Mouse (Mus musculus) intestine, postnatal 0 days (tissue): ENCODE results near the gene Morn4. TPM values are rescaled to one million over a fixed set of nuclear protein-coding genes. Genes with fewer than 3 reads are reported as not detected.

ENCODE experiments used
- ATAC-seq: fragments of 200-750 bp; cut with Nextera tagmentation; 2 replicates; pipeline ENCODE4 v1.8.0; 2017; ENCODE audit warnings: mild to moderate bottlenecking, moderate TSS enrichment, moderate library complexity
- H3K27ac ChIP-seq: fragments of 300-500 bp; sonication (generic); 2 replicates; pipeline ENCODE4 v1.5.1; 2014; ENCODE audit warnings: mild to moderate bottlenecking, low read depth, low read length, moderate library complexity
- H3K27me3 ChIP-seq: fragments of 300-500 bp; sonication (generic); replicated peaks from 2 replicates; pipeline ENCODE4 v1.6.1; 2014; ENCODE audit warnings: low read length, mixed read lengths; ENCODE audit not compliant: control insufficient read depth, insufficient read depth
- H3K36me3 ChIP-seq: fragments of 300-500 bp; sonication (generic); 2 replicates; pipeline ENCODE4 v1.6.1; 2014; ENCODE audit warnings: mild to moderate bottlenecking, moderate library complexity; ENCODE audit not compliant: control insufficient read depth, insufficient read depth
- H3K4me1 ChIP-seq: fragments of 300-500 bp; sonication (generic); replicated peaks from 2 replicates; pipeline ENCODE4 v1.6.1; 2014; ENCODE audit warnings: antibody characterized with exemption, low read length, mixed read lengths; ENCODE audit not compliant: control insufficient read depth, insufficient read depth
- H3K4me2 ChIP-seq: fragments of 300-500 bp; sonication (generic); replicated peaks from 2 replicates; pipeline ENCODE4 v1.6.1; 2014; ENCODE audit warnings: low read depth, mild to moderate bottlenecking, moderate library complexity
- H3K4me3 ChIP-seq: fragments of 300-500 bp; sonication (generic); 2 replicates; pipeline ENCODE4 v1.5.1; 2014; ENCODE audit warnings: low read depth, low read length
- H3K9ac ChIP-seq: fragments of 300-500 bp; sonication (generic); 2 replicates; pipeline ENCODE4 v1.6.1; 2014; ENCODE audit warnings: mild to moderate bottlenecking, low read depth, low read length
- H3K9me3 ChIP-seq: fragments of 300-500 bp; sonication (generic); 2 replicates; pipeline ENCODE4 v1.6.1; 2016; ENCODE audit warnings: mixed run types; ENCODE audit not compliant: control insufficient read depth
- CTCF ChIP-seq: sonication (generic); IDR thresholded peaks from 2 replicates; pipeline ENCODE4 v1.5.1; 2016; ENCODE audit warnings: low read depth, mild to moderate bottlenecking, control low read depth, antibody characterized with exemption, moderate library complexity
- WGBS: fragments of 180-500 bp; shearing (Covaris S2); extraction: QIAGEN DNeasy Blood & Tissue Kit; methylation state at CpG from one replicate; pipeline ENCODE4 v1.1.7; 2014; 5-methylcytosine and 5-hydroxymethylcytosine counted together
- polyA plus RNA-seq: library from polyadenylated mRNA; unstranded; fragments of >200 nt; fragmentation: Nextera tagmentation; extraction: Ambion mirVana; gene quantifications from 2 replicates; pipeline ENCODE4 v1.2.1, GENCODE M21; 2015

Morn4 gene
- polyA plus RNA-seq, 1 experiment from 2014 or later: 15.9 TPM

DNA sequence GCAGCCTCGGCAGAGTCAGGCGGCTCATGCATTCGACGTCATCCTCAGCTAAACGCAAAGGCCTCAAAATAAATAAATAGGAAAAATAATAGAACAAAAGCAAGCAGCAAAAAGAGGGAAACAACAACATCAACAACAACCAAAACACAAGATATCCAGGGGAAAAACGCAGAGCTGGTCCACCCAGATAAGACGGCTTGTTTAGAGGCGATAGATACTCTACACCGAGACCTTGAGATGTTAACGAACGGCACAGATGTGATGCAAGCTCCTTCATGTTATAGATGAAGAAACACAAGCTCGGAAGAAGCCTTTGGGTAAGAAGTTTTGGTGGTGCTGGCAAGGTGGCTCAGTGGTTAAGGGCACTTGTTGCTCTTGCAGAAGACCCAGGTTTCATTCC is 7.2 kb downstream of the Morn4 start:
- H3K9ac ChIP-seq: no peak overlapping the region
- 91% methylated on average over 12 of the region's 12 CpGs for WGBS
- TF ChIP-seq CTCF: no peak

DNA sequence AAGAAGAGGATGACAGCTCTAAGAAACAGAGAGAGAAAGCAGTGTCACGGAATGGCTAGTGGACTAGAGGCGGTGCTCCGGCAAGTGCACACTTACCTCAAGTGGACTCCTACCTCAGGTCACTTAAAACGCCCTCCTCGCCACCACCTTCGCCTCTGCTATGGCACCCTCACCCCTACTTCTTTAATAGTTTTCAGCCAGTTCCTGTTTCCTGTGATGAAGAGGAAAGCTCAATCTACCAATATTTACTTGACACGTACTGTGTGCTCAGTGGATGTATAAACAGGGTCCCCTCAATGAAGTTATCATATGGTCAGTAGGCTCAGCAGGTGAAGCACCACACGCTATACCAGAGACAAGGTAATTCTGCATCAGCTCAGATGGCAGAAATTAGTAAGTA is 7.6 kb downstream of the Morn4 start:
- no peaks in the 10 kb centered on the region for H3K4me1 ChIP-seq
- WGBS: 90% methylated on average over 8 of the region's 8 CpGs
- TF ChIP-seq CTCF: no peak
- H3K9ac ChIP-seq: no peak overlapping the region
- H3K27ac ChIP-seq: peak overlapping the region; percentile 35; the same call in 1 of the 2 replicates
- no peak overlapping the region for H3K4me2 ChIP-seq
- H3K36me3 ChIP-seq: no peaks in the 10 kb centered on the region
- H3K4me3 ChIP-seq: no peak overlapping the region
- no peaks in the 10 kb centered on the region for H3K27me3 ChIP-seq
- no peaks in the 10 kb centered on the region for H3K9me3 ChIP-seq
- ATAC-seq: no peak

More for the DNA sequence above, 7.2 kb downstream of the Morn4 start:
- no peak for ATAC-seq
- no peaks in the 10 kb centered on the region for H3K27me3 ChIP-seq
- no peaks in the 10 kb centered on the region for H3K36me3 ChIP-seq
- no peaks in the 10 kb centered on the region for H3K4me1 ChIP-seq
- H3K9me3 ChIP-seq: no peaks in the 10 kb centered on the region
- no peak overlapping the region for H3K4me2 ChIP-seq
- H3K4me3 ChIP-seq: no peak overlapping the region
- peak overlapping the region; percentile 65; the same call in 1 of the 2 replicates for H3K27ac ChIP-seq

DNA sequence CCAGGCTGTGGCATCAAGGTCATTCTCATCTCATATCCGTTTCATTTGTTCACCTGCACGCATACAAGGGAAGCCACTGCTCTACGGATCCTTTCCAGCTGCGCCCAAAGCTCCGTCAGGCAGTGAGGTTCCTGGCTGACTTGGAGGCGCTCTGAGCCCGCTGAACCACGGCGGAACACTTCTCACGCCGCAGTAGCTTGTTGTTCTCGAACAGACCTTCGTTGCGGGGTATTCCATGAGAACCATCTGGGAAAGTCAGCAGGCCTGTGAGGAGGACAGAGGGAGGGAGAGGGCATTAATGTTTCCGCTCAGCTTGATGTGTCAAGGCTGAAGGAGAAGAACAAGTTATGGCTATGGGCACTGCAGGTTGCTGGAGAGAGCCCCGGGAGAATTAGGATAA is 10.2 kb downstream of the Morn4 start:
- H3K9ac ChIP-seq: no peak overlapping the region
- no peak for ATAC-seq
- no peaks in the 10 kb centered on the region for H3K9me3 ChIP-seq
- H3K4me1 ChIP-seq: peaks cover 4% of the 10 kb centered on the region; the same call in 1 of the 2 replicates
- no peak overlapping the region for H3K4me3 ChIP-seq
- no peaks in the 10 kb centered on the region for H3K36me3 ChIP-seq
- no peak for TF ChIP-seq CTCF
- no peak overlapping the region for H3K27ac ChIP-seq
- no peaks in the 10 kb centered on the region for H3K27me3 ChIP-seq
- H3K4me2 ChIP-seq: no peak overlapping the region
- WGBS: 92% methylated on average over 16 of the region's 16 CpGs

DNA sequence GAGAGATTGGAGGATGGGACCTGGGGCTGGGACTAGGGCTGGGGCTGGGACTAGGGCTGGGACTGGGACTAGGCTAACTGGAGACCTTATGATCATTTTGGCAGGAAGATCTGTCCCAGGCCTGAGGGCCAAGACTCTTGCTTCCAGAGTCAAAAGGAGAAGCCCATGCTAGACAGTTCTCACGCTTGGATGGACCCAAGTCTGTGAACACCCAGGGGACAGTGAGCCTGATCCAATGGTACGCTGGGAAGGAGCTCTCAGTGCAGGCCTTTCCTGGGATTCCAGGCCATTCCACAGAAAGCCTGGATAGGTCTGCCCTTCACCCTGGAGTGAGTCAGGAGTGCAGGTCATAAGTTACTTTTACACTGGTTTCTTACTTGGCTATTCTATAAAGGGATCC is 11.1 kb downstream of the Morn4 start:
- 84% methylated on average over 2 of the region's 2 CpGs for WGBS
- Histone ChIP-seq H3K27me3 (no peaks in the 10 kb centered on the region), H3K4me2 (no peak overlapping the region), H3K27ac (no peak overlapping the region), H3K4me3 (no peak overlapping the region), H3K36me3 (no peaks in the 10 kb centered on the region), H3K9me3 (no peaks in the 10 kb centered on the region), H3K9ac (0 out of 2 replicates have a peak overlapping the region, but pooled peaks have one; percentile 17), H3K4me1 (peaks cover 4% of the 10 kb centered on the region; the same call in 1 of the 2 replicates)
- no peak for ATAC-seq
- no peak for TF ChIP-seq CTCF

DNA sequence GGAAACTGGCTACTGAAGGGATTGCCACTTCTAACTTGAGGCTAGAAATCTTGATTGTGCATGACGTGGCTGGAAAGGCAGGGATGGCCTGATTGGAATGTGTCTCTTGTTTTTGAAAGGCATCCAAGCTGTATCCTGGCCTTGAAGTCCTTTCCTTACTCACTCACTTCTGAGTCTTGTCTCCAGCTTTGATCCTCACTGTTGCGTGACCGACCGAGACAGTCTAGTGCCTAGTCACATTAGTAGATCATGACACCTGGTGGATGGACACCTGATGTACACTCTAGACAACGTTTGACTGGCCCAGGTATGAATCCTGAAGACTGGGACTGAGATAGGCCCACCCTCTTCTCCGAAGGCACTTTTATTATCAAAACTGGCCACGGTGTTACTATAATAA is 13.4 kb downstream of the Morn4 start:
- ATAC-seq: peak; percentile 41
- H3K36me3 ChIP-seq: no peaks in the 10 kb centered on the region
- peaks cover 4% of the 10 kb centered on the region; the same call in 1 of the 2 replicates for H3K4me1 ChIP-seq
- TF ChIP-seq CTCF: peak; percentile 80
- H3K9me3 ChIP-seq: no peaks in the 10 kb centered on the region
- H3K4me2 ChIP-seq: no peak overlapping the region
- no peak overlapping the region for H3K4me3 ChIP-seq
- no peaks in the 10 kb centered on the region for H3K27me3 ChIP-seq
- H3K27ac ChIP-seq: peak overlapping the region; percentile 97
- peak overlapping the region; percentile 34; the same call in 1 of the 2 replicates for H3K9ac ChIP-seq
- 62% methylated on average over 7 of the region's 7 CpGs for WGBS

DNA sequence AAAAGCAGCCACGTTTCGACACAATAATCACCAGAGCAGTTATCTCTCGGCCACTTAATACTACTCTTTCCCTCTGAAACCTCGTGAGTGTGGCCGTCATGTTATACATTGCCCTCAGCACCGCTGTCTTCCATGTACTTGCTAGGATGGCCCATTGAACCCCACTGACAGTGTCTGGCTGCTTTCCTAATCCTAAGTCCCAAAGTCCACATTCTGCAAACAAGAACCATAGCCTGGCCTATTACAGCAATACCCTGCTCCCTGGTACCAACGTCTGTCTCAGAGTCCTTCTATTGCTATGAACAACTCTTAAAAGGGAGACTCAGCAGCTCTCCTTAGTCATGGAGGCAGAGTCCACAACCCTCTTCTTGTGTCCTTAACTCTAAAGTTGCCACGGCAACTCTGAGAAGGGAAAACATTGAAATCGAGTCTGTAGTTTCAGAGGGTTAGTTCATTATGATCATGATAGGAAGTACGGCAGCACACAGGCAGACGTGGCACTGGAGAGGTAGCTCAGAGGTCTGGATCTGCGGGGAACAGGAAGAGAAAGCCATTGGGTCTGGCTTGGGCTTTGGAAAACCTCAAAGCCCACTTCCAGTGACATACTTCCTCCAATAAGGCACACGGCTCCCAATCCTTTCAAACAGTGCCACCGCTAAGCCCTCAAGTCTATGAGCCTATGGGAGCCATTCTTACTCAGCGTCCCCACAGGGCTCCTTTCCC is 14.1 kb downstream of the Morn4 start:
- no peaks in the 10 kb centered on the region for H3K9me3 ChIP-seq
- 51% methylated on average over 15 of the region's 15 CpGs for WGBS
- TF ChIP-seq CTCF: no peak
- H3K4me2 ChIP-seq: no peak overlapping the region; the same call in 1 of the 2 replicates
- H3K4me3 ChIP-seq: no peak overlapping the region
- H3K36me3 ChIP-seq: no peaks in the 10 kb centered on the region
- peak overlapping the region; percentile 34 for H3K9ac ChIP-seq
- H3K27ac ChIP-seq: peak overlapping the region; percentile 97
- peaks cover 4% of the 10 kb centered on the region; the same call in 1 of the 2 replicates for H3K4me1 ChIP-seq
- ATAC-seq: peak; percentile 93
- H3K27me3 ChIP-seq: no peaks in the 10 kb centered on the region
